Mouse (Mus musculus) ES-Bruce4 (cell line): ENCODE data around the gene Cdhr5.

Source experiments
- CTCF ChIP-seq: IDR thresholded peaks from one replicate; pipeline ENCODE4 v1.8.1; 2011; ENCODE audit warnings: low read depth, low read length
- EP300 ChIP-seq: IDR thresholded peaks from 2 replicates; pipeline ENCODE4 v1.6.1; 2011; ENCODE audit warnings: low read depth, low read length; ENCODE audit not compliant: insufficient read depth
- POLR2A ChIP-seq: IDR thresholded peaks from one replicate; pipeline ENCODE4 v1.8.1; 2011; ENCODE audit warnings: low read length; ENCODE audit not compliant: insufficient read depth

GRCm38 (mm10) chr7:141297926-141298650 lies 21.5 kb upstream of the Cdhr5 start:
- TF ChIP-seq CTCF (no peak), POLR2A (no peak), EP300 (no peak)
